Mouse (Mus musculus): ENCODE data around the gene Rhbdf1.

- TF ChIP-seq CTCF (IDR thresholded peaks at IDR 0.05) (peak; percentile 24; the same call in 1 of the 2 replicates), EP300 (IDR thresholded peaks at IDR 0.05) (no peak)
Observed at GRCm38 (mm10) chr11:32223297-32223967, 1.3 kb upstream of the Rhbdf1 start.
